Mouse (Mus musculus): ENCODE data around the gene Lrrc39.

The Lrrc39 gene

GRCm38 (mm10) chr3:116614295-116614892, 51.6 kb downstream of the Lrrc39 start, which contains the start of gene Trmt13:
Trmt13 (minus strand) TSS chr3:116614587.
- no peak for DNase-seq

DNA sequence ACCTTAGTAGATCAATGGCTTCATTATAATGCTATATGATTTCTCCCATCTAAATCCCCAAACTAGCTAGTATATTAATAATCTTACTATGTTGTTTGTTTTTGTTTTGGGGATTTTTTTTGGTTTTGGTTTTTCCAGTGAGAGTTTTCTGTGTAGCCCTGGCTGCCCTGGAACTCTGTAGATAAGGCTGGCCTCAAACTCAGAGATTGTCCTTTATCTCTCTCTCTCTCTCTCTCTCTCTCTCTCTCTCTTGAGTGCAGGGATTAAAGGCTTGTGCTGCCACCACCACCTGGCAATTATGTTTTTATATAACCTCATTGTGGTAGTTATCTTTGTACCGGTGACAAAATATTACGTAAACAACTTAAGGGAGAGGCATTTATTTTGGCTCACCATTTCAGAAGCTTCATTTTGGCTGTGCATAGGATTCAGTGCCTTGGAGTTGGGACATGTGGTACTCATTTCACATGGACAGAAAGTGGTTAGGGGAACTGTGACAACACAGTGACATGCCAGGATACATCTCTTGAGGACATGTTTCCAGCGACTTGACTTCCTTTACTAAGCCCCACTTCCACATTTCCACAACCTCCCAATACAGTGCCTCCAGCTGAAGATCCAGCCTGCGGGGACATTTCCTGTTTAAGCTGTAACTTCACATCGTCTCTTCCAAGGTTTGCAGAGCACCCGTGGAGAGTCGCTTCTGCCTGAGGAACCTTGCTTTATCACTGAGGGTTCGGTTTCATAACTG, 52.7 kb downstream of the Lrrc39 start:
- DNase-seq: no peak

DNA sequence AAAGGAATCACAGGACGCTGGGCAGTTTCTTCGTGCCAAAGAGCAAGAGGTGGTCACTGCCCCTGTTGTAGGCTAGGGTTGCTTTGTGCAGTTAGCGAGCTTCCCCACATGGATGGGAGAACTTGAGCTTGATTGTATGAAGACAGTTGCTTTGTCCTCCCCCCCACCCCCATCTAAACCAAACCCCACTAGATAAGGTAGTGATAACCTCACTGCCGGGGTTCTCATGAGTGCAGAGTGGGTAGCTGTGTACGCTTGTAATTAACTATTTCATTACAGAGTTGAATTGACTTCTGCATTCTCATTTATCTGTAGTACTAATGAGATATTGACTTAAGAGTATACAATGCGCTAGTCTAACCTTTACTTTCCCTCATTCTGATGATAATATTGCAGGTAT, 56.1 kb downstream of the Lrrc39 start:
- DNase-seq: no peak

DNA sequence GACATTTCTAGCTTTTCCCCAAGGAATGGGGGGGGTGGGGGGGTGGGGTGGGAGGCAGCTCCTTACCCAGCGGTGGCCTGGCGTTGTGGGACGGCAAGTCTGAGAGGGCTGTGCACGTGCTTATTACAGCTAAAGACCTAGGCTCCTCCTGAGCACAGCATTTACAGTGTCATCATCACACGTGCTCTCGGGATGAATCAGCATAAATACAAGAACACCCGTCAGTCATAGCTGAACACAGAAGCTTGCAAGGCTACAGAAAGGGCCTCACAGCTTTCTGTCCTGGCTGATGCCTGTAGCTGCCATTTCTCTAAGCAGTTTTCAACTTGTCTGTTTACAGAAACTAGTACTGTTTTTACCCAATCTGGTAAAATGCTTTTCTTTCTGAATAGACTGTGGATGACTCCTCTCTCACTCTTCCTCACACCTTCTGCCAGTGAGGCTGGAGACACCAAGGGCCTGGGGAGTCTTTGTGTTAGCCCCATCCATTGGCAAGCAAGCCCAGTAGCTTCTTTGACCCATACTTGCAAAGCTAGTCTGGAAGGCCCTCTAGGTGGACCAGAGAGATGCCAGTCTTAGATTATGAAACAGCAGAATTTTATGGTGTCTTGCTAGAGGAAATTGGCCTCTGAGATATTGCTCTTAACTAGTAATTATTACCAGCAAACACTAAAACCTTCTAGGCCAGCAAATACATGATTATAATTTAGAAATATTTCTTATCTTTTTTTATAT, 58.0 kb downstream of the Lrrc39 start:
- no peak for DNase-seq

GRCm38 (mm10) chr3:116622641-116623040, 59.9 kb downstream of the Lrrc39 start:
- no peak for DNase-seq

DNA sequence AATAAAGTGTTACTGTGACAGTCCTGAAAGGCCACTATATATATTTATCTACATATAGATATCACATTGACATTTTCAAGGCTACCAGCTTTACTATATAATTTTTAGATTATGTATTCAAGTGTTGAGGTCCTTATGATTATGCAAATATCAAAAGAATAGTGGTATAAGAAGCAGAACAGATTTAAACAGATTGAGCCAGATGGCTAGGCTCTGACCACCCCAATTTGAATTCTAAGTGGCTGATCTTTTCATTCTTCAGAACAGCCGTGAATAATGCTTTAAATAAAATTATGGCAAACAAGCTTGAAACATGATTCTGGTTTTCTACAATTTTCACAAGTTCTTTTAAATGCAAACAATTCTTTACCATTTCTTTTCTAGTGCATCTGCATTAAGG, 68.7 kb downstream of the Lrrc39 start:
- DNase-seq: no peak

All from right cerebral cortex, postnatal 14 days (tissue).